Mouse (Mus musculus): ENCODE measurements around the gene Ulk4.

- TF ChIP-seq CTCF (IDR thresholded peaks at IDR 0.05; ENCODE audit: low read depth) (no peak), EP300 (IDR thresholded peaks at IDR 0.05; ENCODE audit: low read depth) (no peak)
Measured at GRCm38 (mm10) chr9:121132549-121132948, 144.4 kb downstream of the Ulk4 start.

Data from liver, postnatal 0 days (tissue).